Mouse (Mus musculus): ENCODE measurements around the gene C77080.

C77080 gene

DNA sequence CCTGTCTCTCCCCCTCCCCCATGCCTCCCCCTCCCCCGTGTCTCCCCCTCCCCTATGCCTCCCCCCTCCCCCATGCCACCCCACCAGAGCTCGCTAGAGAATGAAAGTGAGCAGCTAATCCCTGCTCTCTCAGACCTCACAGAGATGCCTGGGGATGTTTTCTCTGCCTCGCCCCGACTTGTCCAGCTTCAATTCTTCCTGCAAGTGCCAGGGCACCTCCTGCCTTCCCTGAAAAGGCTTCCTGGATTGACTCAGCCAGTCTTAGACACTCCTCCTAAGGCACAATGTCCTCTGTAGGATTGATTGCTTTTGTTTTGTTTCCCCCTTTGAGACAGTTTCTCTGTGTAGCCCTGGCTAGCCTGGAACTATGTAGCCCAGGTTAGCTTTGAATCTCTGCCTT lies at the start of gene C77080:
C77080 (minus strand) TSS at position 209 of the 400 bp plus-strand sequence.
- in situ Hi-C loops (cut with MboI, MseI), result no loop called here

DNA sequence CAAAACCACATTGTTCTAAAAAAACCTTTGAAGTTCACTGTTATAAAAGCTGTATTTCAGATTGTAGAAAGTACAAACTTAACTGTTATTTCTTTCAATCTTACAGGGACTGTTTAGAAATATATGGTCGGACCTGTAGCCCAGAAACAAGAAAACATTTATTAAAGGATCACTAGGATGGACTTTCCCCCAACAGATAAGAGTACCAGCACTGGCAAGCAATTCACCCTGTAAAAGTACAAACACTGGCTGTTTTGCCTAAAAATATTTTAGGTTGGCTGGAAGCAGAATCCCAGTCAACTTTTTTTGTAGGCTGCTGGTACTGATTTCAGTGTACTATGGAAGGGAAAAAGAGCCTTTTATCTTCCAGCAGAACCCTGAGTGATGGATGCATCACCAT lies 46.7 kb upstream of the C77080 start:
- in situ Hi-C loops (cut with MboI, MseI), result no loop called here

- in situ Hi-C loops (cut with MboI, MseI), result no loop called here
Observed at GRCm38 (mm10) chr4:129304306-129304705, 43.1 kb upstream of the C77080 start.

- in situ Hi-C loops (cut with MboI, MseI), result no loop called here
Observed at GRCm38 (mm10) chr4:129303816-129304215, 42.6 kb upstream of the C77080 start.

- in situ Hi-C loops (cut with MboI, MseI), result no loop called here
Observed at GRCm38 (mm10) chr4:129303401-129303800, 42.2 kb upstream of the C77080 start.

DNA sequence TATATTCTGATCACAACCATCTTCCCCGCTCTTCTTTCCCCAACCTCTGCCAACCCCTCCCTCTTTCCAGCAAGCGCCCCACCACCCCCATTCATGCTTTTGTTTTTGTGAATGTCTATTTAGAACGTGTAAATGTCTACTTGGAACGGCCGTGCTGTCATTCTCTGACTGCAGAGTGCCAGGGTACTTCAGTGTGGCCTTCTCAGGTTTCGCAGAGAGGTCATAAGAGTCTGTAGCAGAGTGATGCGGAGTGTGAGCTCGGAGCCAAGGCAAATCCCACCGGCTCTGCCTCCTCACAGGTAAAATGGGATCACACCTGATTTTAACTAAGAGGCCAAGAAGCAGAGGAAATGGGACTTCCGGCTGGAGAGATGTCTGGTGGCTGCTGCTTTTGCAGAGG lies 37.9 kb upstream of the C77080 start:
- in situ Hi-C loops (cut with MboI, MseI), result no loop called here

GRCm38 (mm10) chr4:129297724-129298123 lies 36.5 kb upstream of the C77080 start:
- in situ Hi-C loops (cut with MboI, MseI), result no loop called here

DNA sequence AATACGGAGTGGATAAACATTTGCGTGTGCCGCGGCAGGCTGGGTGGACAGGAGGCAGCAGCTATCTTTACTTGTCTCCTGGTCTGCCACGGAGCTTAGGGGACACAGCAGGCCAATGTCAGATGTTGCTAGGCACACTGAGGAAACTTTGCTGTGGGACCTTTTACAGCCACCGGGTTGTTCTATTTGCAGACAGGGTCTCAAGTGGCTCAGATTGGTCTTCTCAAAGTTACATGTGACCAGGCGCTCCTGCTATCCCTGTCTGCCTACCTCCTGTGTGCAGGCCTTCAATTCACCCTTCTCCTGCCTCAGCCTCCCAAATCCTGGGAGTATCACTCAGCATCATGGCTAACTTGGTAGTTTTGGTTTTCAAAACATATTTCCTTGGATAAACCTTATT lies 34.9 kb upstream of the C77080 start:
- in situ Hi-C loops (cut with MboI, MseI), result no loop called here

- in situ Hi-C loops (cut with MboI, MseI), result no loop called here
Observed at GRCm38 (mm10) chr4:129295188-129295587, 34.0 kb upstream of the C77080 start.

DNA sequence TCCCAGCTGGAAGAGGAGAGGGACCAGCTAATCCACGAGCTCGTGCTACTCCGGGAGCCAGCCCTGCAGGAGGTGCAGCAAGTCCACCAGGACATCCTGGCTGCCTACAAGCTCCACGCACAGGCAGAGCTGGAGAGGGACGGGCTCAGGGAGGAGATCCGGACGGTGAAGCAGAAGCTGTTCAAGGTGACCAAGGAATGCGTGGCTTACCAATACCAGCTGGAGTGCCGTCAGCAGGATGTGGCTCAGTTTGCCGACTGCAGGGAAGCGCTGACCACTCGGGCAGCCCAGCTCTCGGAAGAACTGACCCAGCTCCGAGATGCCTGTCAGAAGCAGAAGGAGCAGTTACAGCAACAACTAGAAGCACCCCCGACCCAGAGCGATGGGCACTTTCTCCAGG lies 32.5 kb upstream of the C77080 start:
- in situ Hi-C loops (cut with MboI, MseI), result no loop called here

DNA sequence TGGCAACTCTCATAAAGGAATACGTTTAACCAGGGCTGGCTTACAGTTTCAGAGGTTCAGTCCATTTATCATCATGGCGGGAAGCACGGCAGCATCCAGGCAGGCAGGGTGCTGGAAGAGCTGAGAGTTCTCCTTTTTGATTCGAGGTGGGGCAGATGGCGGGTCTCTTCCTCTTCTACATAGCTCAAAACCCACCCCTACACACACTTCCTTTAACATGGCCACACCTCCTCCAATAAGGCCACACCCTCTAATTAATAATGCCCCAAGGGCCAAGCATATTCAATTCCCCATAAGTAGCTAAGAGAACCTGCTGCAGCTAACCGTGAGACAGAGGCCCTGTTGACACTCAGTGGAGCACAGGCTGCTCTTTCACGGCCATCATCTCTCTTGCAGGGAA lies 31.6 kb upstream of the C77080 start:
- in situ Hi-C loops (cut with MboI, MseI), result no loop called here

GRCm38 (mm10) chr4:129289671-129290070 lies 28.5 kb upstream of the C77080 start:
- in situ Hi-C loops (cut with MboI, MseI), result no loop called here

GRCm38 (mm10) chr4:129288067-129288466 lies 26.9 kb upstream of the C77080 start:
- in situ Hi-C loops (cut with MboI, MseI), result no loop called here

DNA sequence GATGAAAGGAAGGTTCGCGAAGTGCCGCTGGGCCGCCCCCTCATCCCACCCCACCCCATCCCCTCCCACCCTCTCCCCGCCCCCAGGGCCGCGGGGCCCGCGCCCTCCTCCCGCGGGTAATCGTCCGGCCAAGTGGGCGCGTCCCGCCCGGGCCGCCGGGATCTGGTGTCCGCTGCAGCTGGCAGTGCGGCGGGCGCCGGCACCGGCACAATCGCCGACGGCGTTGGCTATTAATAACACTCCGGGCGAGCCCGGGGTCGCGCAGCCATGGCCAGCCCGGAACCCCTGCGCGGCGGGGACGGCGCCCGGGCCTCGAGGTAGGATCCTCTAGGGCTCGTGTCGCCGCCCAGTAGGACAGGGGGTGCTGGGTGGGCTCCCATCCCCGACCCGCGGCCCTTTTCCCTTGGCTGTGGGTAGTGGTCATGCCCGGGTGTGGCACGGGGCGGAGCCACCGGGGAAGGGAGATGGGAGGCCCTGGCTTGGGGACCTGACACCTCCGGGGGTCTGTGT lies 26.3 kb upstream of the C77080 start, which contains the start of gene Sync:
Sync (plus strand) TSS at position 146 of the 510 bp plus-strand sequence.
- in situ Hi-C loops (cut with MboI, MseI), result no loop called here

- in situ Hi-C loops (cut with MboI, MseI), result no loop called here
Observed at GRCm38 (mm10) chr4:129286683-129287471, 25.7 kb upstream of the C77080 start.

- in situ Hi-C loops (cut with MboI, MseI), result no loop called here
Observed at GRCm38 (mm10) chr4:129286001-129286682, 24.9 kb upstream of the C77080 start.

GRCm38 (mm10) chr4:129284685-129285084 lies 23.5 kb upstream of the C77080 start:
- in situ Hi-C loops (cut with MboI, MseI), result no loop called here

DNA sequence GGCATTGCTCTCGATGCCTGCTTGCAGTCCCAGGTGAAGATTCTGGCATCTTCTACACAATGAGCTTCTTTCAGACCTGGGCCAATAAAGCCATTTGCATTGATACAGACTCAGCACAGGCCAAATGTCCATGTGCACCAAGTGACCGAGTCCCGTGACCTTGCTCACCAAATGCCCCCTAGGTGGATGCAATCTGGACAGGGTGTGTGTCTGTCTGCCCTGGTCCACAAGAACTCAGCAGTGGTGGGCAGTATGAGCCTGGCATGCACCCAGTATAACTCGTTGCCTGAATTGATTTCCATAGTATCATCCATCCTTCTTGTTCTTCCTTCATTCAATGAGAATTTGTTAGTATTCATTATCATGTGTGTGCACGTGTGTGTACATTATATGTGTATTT lies 22.0 kb upstream of the C77080 start:
- in situ Hi-C loops (cut with MboI, MseI), result no loop called here

DNA sequence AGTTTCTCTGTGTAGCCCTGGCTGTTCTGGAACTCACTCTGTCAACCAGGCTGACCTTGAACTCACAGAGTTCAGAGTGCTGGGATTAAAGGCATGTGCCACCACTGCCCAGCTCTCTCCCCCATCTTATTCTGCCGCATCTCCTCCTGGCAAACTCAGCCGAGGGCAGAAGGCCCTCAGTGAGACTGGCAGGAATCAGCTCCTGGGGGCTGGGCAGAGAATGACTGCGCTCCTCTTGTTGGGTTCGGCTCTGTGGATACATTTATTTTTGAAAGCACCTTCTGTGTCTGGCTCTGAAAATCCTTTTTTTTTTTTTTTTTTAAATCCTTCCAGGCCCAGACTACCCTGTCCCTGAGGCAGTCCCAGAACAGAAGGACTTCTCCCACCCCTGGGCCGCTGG lies 21.6 kb upstream of the C77080 start:
- in situ Hi-C loops (cut with MboI, MseI), result no loop called here

GRCm38 (mm10) chr4:129276453-129276865 lies 15.3 kb upstream of the C77080 start:
- in situ Hi-C loops (cut with MboI, MseI), result loop anchor here (5.0 kb wide), 2 partner anchors 39 to 64 kb away; no protein-coding TSS in a partner anchor

GRCm38 (mm10) chr4:129272756-129273046 lies 11.5 kb upstream of the C77080 start:
- in situ Hi-C loops (cut with MboI, MseI), result no loop called here

GRCm38 (mm10) chr4:129271991-129272755 lies 11.0 kb upstream of the C77080 start:
- in situ Hi-C loops (cut with MboI, MseI), result no loop called here

All from T-helper 2 cell (primary cell).